Mouse (Mus musculus): ENCODE measurements around the gene Gfral. TPM values are rescaled to one million over a fixed set of nuclear protein-coding genes. Genes with fewer than 3 reads are reported as not detected.

Gene Gfral
- polyA plus RNA-seq, 1 experiment = 0.18 TPM

GRCm38 (mm10) chr9:76196917-76197316 is 16.5 kb downstream of the Gfral start:
- Histone ChIP-seq H3K4me2 (ENCODE audit: low read depth) (no peak overlapping the region), H3ac (ENCODE audit: control insufficient read depth, insufficient read length) (no peak overlapping the region), H3K27me3 (ENCODE audit: control insufficient read depth, insufficient read depth, insufficient read length) (no peaks in the 10 kb centered on the region), H3K79me2 (ENCODE audit: control insufficient read depth, insufficient read depth) (no peaks in the 10 kb centered on the region), H3K36me3 (ENCODE audit: control insufficient read depth, insufficient read depth) (no peaks in the 10 kb centered on the region), H3K4me3 (no peak overlapping the region)
- TF ChIP-seq TCF3 (IDR thresholded peaks at IDR 0.05; ENCODE audit: insufficient read length, low read depth) (no peak), MYOG (IDR thresholded peaks at IDR 0.05; ENCODE audit: control insufficient read depth in 1 of 3, insufficient read depth in 1 of 3, insufficient read length in 2 of 3, low read depth in 2 of 3) (no peak), SRF (IDR thresholded peaks at IDR 0.05; ENCODE audit: control insufficient read depth, insufficient read length, low read depth) (no peak), USF1 (IDR thresholded peaks at IDR 0.05; ENCODE audit: low read depth) (no peak), POLR2A (IDR thresholded peaks at IDR 0.05; ENCODE audit: insufficient read length, low read depth) (no peak), CEBPB (IDR thresholded peaks at IDR 0.05; ENCODE audit: insufficient read depth, poor library complexity, severe bottlenecking) (no peak), MAX (IDR thresholded peaks at IDR 0.05; ENCODE audit: low read depth) (no peak), MYOD1 (IDR thresholded peaks at IDR 0.05; ENCODE audit: control insufficient read depth in 1 of 3, insufficient read length in 2 of 3, low read depth in 2 of 3) (no peak), POLR2AphosphoS2 (IDR thresholded peaks at IDR 0.05; ENCODE audit: insufficient read length, low read depth) (no peak), TCF12 (IDR thresholded peaks at IDR 0.05; ENCODE audit: insufficient read depth, poor library complexity, severe bottlenecking) (no peak)

- Histone ChIP-seq H3ac (ENCODE audit: control insufficient read depth, insufficient read length) (no peak overlapping the region), H3K79me2 (ENCODE audit: control insufficient read depth, insufficient read depth) (no peaks in the 10 kb centered on the region)
- no peak for TF ChIP-seq USF1 (IDR thresholded peaks at IDR 0.05; ENCODE audit: low read depth)
- TF ChIP-seq TCF12 (IDR thresholded peaks at IDR 0.05; ENCODE audit: insufficient read depth, poor library complexity, severe bottlenecking) = no peak
- TF ChIP-seq MYOG (IDR thresholded peaks at IDR 0.05; ENCODE audit: control insufficient read depth in 1 of 3, insufficient read depth in 1 of 3, insufficient read length in 2 of 3, low read depth in 2 of 3) = no peak
- no peak for TF ChIP-seq SRF (IDR thresholded peaks at IDR 0.05; ENCODE audit: control insufficient read depth, insufficient read length, low read depth)
- no peak for TF ChIP-seq REST (IDR thresholded peaks at IDR 0.05; ENCODE audit: insufficient read depth, insufficient read length)
- no peak for TF ChIP-seq CEBPB (IDR thresholded peaks at IDR 0.05; ENCODE audit: insufficient read depth, poor library complexity, severe bottlenecking)
- TF ChIP-seq MYOD1 (IDR thresholded peaks at IDR 0.05; ENCODE audit: control insufficient read depth in 1 of 3, insufficient read length in 2 of 3, low read depth in 2 of 3) = no peak
- TF ChIP-seq POLR2AphosphoS2 (IDR thresholded peaks at IDR 0.05; ENCODE audit: insufficient read length, low read depth) = no peak
- TF ChIP-seq E2F4 (IDR thresholded peaks at IDR 0.05; ENCODE audit: insufficient read depth) = no peak
Observed at GRCm38 (mm10) chr9:76179221-76179620, 34.2 kb downstream of the Gfral start.

DNA sequence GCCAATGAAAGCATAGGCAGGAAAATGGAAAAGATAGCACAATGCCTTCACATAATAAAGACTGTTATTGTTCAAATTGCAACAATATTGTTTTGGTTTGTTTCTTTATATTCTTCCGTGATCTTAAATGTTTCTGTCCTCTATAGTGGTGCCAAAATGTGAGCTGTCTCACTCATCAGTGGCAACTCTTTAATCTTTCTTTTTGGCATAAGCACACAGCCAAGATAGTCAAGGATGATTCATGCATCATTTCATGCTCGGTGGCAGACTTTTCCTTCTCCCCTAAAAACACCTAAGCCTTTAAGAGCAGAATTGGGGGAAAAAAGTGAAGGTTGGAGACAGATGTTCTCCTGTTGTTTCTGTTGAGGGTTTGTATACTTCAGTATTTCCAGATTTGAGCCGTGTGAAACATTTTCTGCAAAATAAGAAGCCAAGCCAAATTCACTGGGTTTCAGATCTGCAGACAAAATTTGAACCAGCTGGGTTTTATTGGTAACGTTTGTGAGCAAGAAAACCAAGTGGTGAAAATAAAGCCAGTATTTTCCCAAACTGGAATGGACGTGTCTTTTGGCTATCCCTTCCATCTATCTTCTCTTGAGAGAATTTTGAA is 40.7 kb downstream of the Gfral start:
- H3K79me2 ChIP-seq (ENCODE audit: control insufficient read depth, insufficient read depth) = no peaks in the 10 kb centered on the region
- H3K4me3 ChIP-seq = no peak overlapping the region
- H3K36me3 ChIP-seq (ENCODE audit: control insufficient read depth, insufficient read depth) = no peaks in the 10 kb centered on the region
- TF ChIP-seq TCF12 (IDR thresholded peaks at IDR 0.05; ENCODE audit: insufficient read depth, poor library complexity, severe bottlenecking) (no peak), MYOG (IDR thresholded peaks at IDR 0.05; ENCODE audit: control insufficient read depth in 1 of 3, insufficient read depth in 1 of 3, insufficient read length in 2 of 3, low read depth in 2 of 3) (no peak), MYOD1 (IDR thresholded peaks at IDR 0.05; ENCODE audit: control insufficient read depth in 1 of 3, insufficient read length in 2 of 3, low read depth in 2 of 3) (no peak), CEBPB (IDR thresholded peaks at IDR 0.05; ENCODE audit: insufficient read depth, poor library complexity, severe bottlenecking) (no peak), E2F4 (IDR thresholded peaks at IDR 0.05; ENCODE audit: insufficient read depth) (no peak), TCF3 (IDR thresholded peaks at IDR 0.05; ENCODE audit: insufficient read length, low read depth) (no peak), MAX (IDR thresholded peaks at IDR 0.05; ENCODE audit: low read depth) (no peak)
- H3K4me2 ChIP-seq (ENCODE audit: low read depth) = no peak overlapping the region
- no peaks in the 10 kb centered on the region for H3K27me3 ChIP-seq (ENCODE audit: control insufficient read depth, insufficient read depth, insufficient read length)
- H3ac ChIP-seq (ENCODE audit: control insufficient read depth, insufficient read length) = no peak overlapping the region

More at GRCm38 (mm10) chr9:76179221-76179620, 34.2 kb downstream of the Gfral start:
- Histone ChIP-seq H3K27me3 (ENCODE audit: control insufficient read depth, insufficient read depth, insufficient read length) (no peaks in the 10 kb centered on the region), H3K4me2 (ENCODE audit: low read depth) (no peak overlapping the region), H3K36me3 (ENCODE audit: control insufficient read depth, insufficient read depth) (no peaks in the 10 kb centered on the region), H3K4me3 (no peak overlapping the region)

GRCm38 (mm10) chr9:76168355-76168754 is 45.1 kb downstream of the Gfral start:
- Histone ChIP-seq H3K4me2 (ENCODE audit: low read depth) (no peak overlapping the region), H3K79me2 (ENCODE audit: control insufficient read depth, insufficient read depth) (no peaks in the 10 kb centered on the region)
- TF ChIP-seq CEBPB (IDR thresholded peaks at IDR 0.05; ENCODE audit: insufficient read depth, poor library complexity, severe bottlenecking) (no peak), SRF (IDR thresholded peaks at IDR 0.05; ENCODE audit: control insufficient read depth, insufficient read length, low read depth) (no peak), TCF12 (IDR thresholded peaks at IDR 0.05; ENCODE audit: insufficient read depth, poor library complexity, severe bottlenecking) (no peak), MAX (IDR thresholded peaks at IDR 0.05; ENCODE audit: low read depth) (no peak), MYOD1 (IDR thresholded peaks at IDR 0.05; ENCODE audit: control insufficient read depth in 1 of 3, insufficient read length in 2 of 3, low read depth in 2 of 3) (no peak), POLR2AphosphoS2 (IDR thresholded peaks at IDR 0.05; ENCODE audit: insufficient read length, low read depth) (no peak), REST (IDR thresholded peaks at IDR 0.05; ENCODE audit: insufficient read depth, insufficient read length) (no peak), E2F4 (IDR thresholded peaks at IDR 0.05; ENCODE audit: insufficient read depth) (no peak), POLR2A (IDR thresholded peaks at IDR 0.05; ENCODE audit: insufficient read length, low read depth) (no peak), USF1 (IDR thresholded peaks at IDR 0.05; ENCODE audit: low read depth) (no peak), MYOG (IDR thresholded peaks at IDR 0.05; ENCODE audit: control insufficient read depth in 1 of 3, insufficient read depth in 1 of 3, insufficient read length in 2 of 3, low read depth in 2 of 3) (no peak), TCF3 (IDR thresholded peaks at IDR 0.05; ENCODE audit: insufficient read length, low read depth) (no peak)

More at GRCm38 (mm10) chr9:76168355-76168754, 45.1 kb downstream of the Gfral start:
- Histone ChIP-seq H3ac (ENCODE audit: control insufficient read depth, insufficient read length) (no peak overlapping the region), H3K27me3 (ENCODE audit: control insufficient read depth, insufficient read depth, insufficient read length) (no peaks in the 10 kb centered on the region), H3K4me3 (no peak overlapping the region), H3K36me3 (ENCODE audit: control insufficient read depth, insufficient read depth) (no peaks in the 10 kb centered on the region)

All from myocyte (in vitro differentiated cells).